Mouse (Mus musculus) olfactory bulb, adult 2 months (tissue): ENCODE measurements around the gene Rab28. TPM values are rescaled to one million over a fixed set of nuclear protein-coding genes. Genes with fewer than 3 reads are reported as not detected.
"Not testable (repeated sequence)": the region's sequence is repeated elsewhere in the genome, so short reads cannot be mapped to it uniquely, and the experiment has no call there.

Experiments
- H3K27ac ChIP-seq: fragments of 200-500 bp; 2 replicates; pipeline ENCODE4 v1.5.1; 2012; ENCODE audit warnings: low read depth, low read length; ENCODE audit not compliant: insufficient read depth
- H3K4me1 ChIP-seq: fragments of 200-500 bp; 2 replicates; pipeline ENCODE4 v1.6.1; 2012; ENCODE audit warnings: low read length; ENCODE audit not compliant: control insufficient read depth, insufficient read depth
- H3K4me3 ChIP-seq: fragments of 200-500 bp; 2 replicates; pipeline ENCODE4 v1.5.1; 2012; ENCODE audit warnings: mild to moderate bottlenecking, low read depth, low read length, moderate library complexity; ENCODE audit not compliant: insufficient read depth
- CTCF ChIP-seq: fragments of 200-500 bp; IDR thresholded peaks from 2 replicates; pipeline ENCODE4 v1.5.1; 2012; ENCODE audit warnings: low read depth, mild to moderate bottlenecking, low read length, moderate library complexity; ENCODE audit not compliant: insufficient read depth
- POLR2A ChIP-seq: fragments of 200-500 bp; IDR thresholded peaks from 2 replicates; pipeline ENCODE4 v1.6.1; 2012; ENCODE audit warnings: mild to moderate bottlenecking, low read depth, low read length, moderate library complexity; ENCODE audit not compliant: insufficient read depth
- WGBS: fragments of 180-500 bp; shearing (Covaris S2); methylation state at CpG from one replicate; pipeline ENCODE4 v1.1.7; 2018; 5-methylcytosine and 5-hydroxymethylcytosine counted together
- polyA plus RNA-seq: library from polyadenylated mRNA; stranded (reverse); fragments of >200 nt; gene quantifications from 2 replicates; pipeline ENCODE4 v1.2.4, GENCODE M21; 2012; ENCODE audit warnings: low replicate concordance; ENCODE audit not compliant: missing spikeins, insufficient read depth, insufficient read length

Gene Rab28
- polyA plus RNA-seq, 1 experiment, result not detected

- no peak overlapping the region for H3K27ac ChIP-seq
- TF ChIP-seq CTCF (no peak), POLR2A (no peak)
- WGBS, result 29% methylated on average over 7 of the region's 7 CpGs
- H3K4me1 ChIP-seq, result no peaks in the 10 kb centered on the region
- H3K4me3 ChIP-seq, result no peak overlapping the region
These were observed 36.3 kb upstream of the Rab28 start for GRCm38 (mm10) chr5:41744234-41744633.

GRCm38 (mm10) chr5:41738817-41739216 is 30.9 kb upstream of the Rab28 start:
- 83% methylated on average over 6 of the region's 6 CpGs for WGBS
- no peak for TF ChIP-seq CTCF
- TF ChIP-seq POLR2A, result no peak
- Histone ChIP-seq H3K4me1 (no peaks in the 10 kb centered on the region), H3K4me3 (no peak overlapping the region), H3K27ac (no peak overlapping the region)

GRCm38 (mm10) chr5:41737039-41737438 is 29.1 kb upstream of the Rab28 start:
- Histone ChIP-seq H3K4me3 (no peak overlapping the region), H3K4me1 (no peaks in the 10 kb centered on the region), H3K27ac (no peak overlapping the region)
- no peak for TF ChIP-seq CTCF
- TF ChIP-seq POLR2A, result no peak
- whole genome bisulfite sequencing, result 53% methylated on average over 5 of the region's 5 CpGs

GRCm38 (mm10) chr5:41727017-41727416 is 19.1 kb upstream of the Rab28 start:
- no peak overlapping the region for H3K27ac ChIP-seq
- TF ChIP-seq POLR2A, result no peak
- no peak for TF ChIP-seq CTCF
- 84% methylated on average over 1 of the region's 1 CpGs for WGBS
- no peaks in the 10 kb centered on the region for H3K4me1 ChIP-seq
- no peak overlapping the region for H3K4me3 ChIP-seq

- TF ChIP-seq CTCF (no peak), POLR2A (no peak)
- 73% methylated on average over 6 of the region's 6 CpGs for WGBS
- H3K27ac ChIP-seq, result no peak overlapping the region
- H3K4me1 ChIP-seq, result no peaks in the 10 kb centered on the region
- H3K4me3 ChIP-seq, result no peak overlapping the region
These were observed 17.6 kb upstream of the Rab28 start for GRCm38 (mm10) chr5:41725573-41725972.

- Histone ChIP-seq H3K4me3 (peak overlapping the region; percentile 95), H3K4me1 (peaks cover 2% of the 10 kb centered on the region; the same call in 1 of the 2 replicates), H3K27ac (peak overlapping the region; percentile 82)
- TF ChIP-seq CTCF (no peak), POLR2A (no peak; the same call in 1 of the 2 replicates)
- WGBS, result under 1% methylated on average over 63 of the region's 63 CpGs
These were observed 592 bp downstream of the Rab28 start for GRCm38 (mm10) chr5:41707115-41708015.

GRCm38 (mm10) chr5:41706777-41707114 is 1.2 kb downstream of the Rab28 start:
- Histone ChIP-seq H3K27ac (no peak overlapping the region), H3K4me3 (peak overlapping the region; percentile 95), H3K4me1 (peaks cover 2% of the 10 kb centered on the region; the same call in 1 of the 2 replicates)
- TF ChIP-seq CTCF (no peak), POLR2A (no peak)
- WGBS, result 9% methylated on average over 9 of the region's 9 CpGs

GRCm38 (mm10) chr5:41701085-41701484 is 6.9 kb downstream of the Rab28 start:
- H3K4me1 ChIP-seq, H3K4me3 ChIP-seq: not testable (repeated sequence)
- 62% methylated on average over 4 of the region's 4 CpGs for WGBS

GRCm38 (mm10) chr5:41697958-41698357 is 10.0 kb downstream of the Rab28 start:
- Histone ChIP-seq H3K4me3 (no peak overlapping the region), H3K27ac (no peak overlapping the region), H3K4me1 (no peaks in the 10 kb centered on the region)
- TF ChIP-seq POLR2A, result no peak
- TF ChIP-seq CTCF, result no peak

More at GRCm38 (mm10) chr5:41701085-41701484, 6.9 kb downstream of the Rab28 start:
- not testable (repeated sequence) for H3K27ac ChIP-seq
